Comparison of ENCODE assay signal across 13 mouse cellular contexts in the genomic region with DNA sequence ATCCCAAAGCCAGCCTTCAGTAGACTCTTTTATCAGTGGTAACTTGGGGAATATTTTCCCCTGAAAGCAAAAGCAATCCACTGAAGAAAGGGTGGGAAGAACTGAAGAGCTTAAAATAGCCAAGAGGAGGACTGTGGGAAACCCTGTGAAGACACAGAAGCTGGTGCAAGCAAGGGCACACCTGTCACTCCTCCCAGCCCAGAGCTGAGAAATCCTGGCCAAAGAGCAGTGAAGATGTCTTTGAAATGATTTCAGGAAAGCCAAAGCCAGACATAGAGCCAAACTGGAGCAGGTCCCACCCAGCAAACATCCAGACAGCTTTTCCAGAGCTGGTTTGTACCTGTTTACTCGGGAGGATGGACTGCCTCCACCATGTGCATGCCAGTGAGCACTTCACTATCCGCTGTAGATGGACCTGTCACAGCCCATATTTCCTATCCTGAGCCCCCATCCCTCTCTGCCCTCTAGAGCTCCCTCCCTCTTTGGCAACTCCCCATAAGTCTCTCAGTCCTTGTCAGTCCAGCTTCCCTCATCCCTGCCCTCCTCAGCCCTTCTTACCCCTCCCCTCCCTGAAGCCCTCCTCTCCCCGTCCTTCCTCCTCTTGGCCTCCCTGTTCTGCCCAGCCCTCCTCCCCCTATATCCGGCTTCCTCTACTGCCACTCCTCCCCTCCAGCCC.
DNase-seq lines count a peak whose midpoint lies in the region; ATAC-seq and TF ChIP-seq lines count a peak whose summit lies in the region.
"Had no signal": no experiment of that assay in that cellular context is flagged by ENCODE, and none has a peak within 500 bp of the region (broad histone marks: within the 10 kb centered on the region; RNA-seq: fewer than 3 reads in every experiment).

No protein-coding gene starts in this region.

- H3K4me1 ChIP-seq in forebrain, embryonic 15.5 days: no peaks in the 10 kb centered on the region
- 0 out of 2 replicates have a peak, but pooled peaks cover 3% of the 10 kb centered on the region for H3K4me1 ChIP-seq in forebrain, embryonic 14.5 days (ENCODE audit: control insufficient read depth, insufficient read depth, low read length)
- H3K4me1 ChIP-seq in stomach, embryonic 15.5 days: no peaks in the 10 kb centered on the region
- no peaks in the 10 kb centered on the region for H3K4me1 ChIP-seq in intestine, postnatal 0 days (replicated peaks; ENCODE audit: control insufficient read depth, insufficient read depth, low read length)
- H3K4me1 ChIP-seq: neural tube, embryonic 12.5 days had no signal

- TF ChIP-seq CTCF in intestine, postnatal 0 days (IDR thresholded peaks at IDR 0.05; ENCODE audit: low read depth): no peak

- no peak for DNase-seq in forebrain, embryonic 14.5 days (ENCODE audit: low spot score)
- peak; percentile 12 for DNase-seq in left cerebral cortex, postnatal 4 days
- no peak for DNase-seq in left cerebral cortex, postnatal 14 days (ENCODE audit: low spot score in 2 of 2)
- DNase-seq in cerebellum, postnatal 14 days: peak; percentile 40 to 49
- DNase-seq in right cerebral cortex, postnatal 36 days (ENCODE audit: low spot score in 2 of 2): no peak
- DNase-seq: heart, postnatal 14 days; liver had no signal

- WGBS in forebrain, embryonic 15.5 days: 61% methylated on average over 4 of the region's 4 CpGs
- 65% methylated on average over 4 of the region's 4 CpGs for WGBS in forebrain, embryonic 14.5 days
- 42% methylated on average over 4 of the region's 4 CpGs for WGBS in stomach, embryonic 15.5 days
- 61% methylated on average over 4 of the region's 4 CpGs for WGBS in intestine, postnatal 0 days

- no peak overlapping the region for H3K4me3 ChIP-seq in forebrain, embryonic 15.5 days
- no peak overlapping the region for H3K4me3 ChIP-seq in forebrain, embryonic 14.5 days (ENCODE audit: low read depth, low read length)
- no peak overlapping the region for H3K4me3 ChIP-seq in stomach, embryonic 15.5 days (replicated peaks)
- no peak overlapping the region for H3K4me3 ChIP-seq in intestine, postnatal 0 days (ENCODE audit: low read depth, low read length)
- H3K4me3 ChIP-seq: erythroblast, embryonic 14.5 days; neural tube, embryonic 12.5 days had no signal

- intact Hi-C loops in left cerebral cortex, postnatal 4 days (cut with DNase I): no loop called here
- intact Hi-C loops in left cerebral cortex, postnatal 14 days (cut with DNase I): no loop called here

- H3K27ac ChIP-seq in forebrain, embryonic 15.5 days (replicated peaks): no peak overlapping the region
- H3K27ac ChIP-seq in forebrain, embryonic 14.5 days (ENCODE audit: low read depth, low read length): no peak overlapping the region
- H3K27ac ChIP-seq in stomach, embryonic 15.5 days: no peak overlapping the region
- H3K27ac ChIP-seq in intestine, postnatal 0 days (ENCODE audit: low read depth, low read length): no peak overlapping the region
- H3K27ac ChIP-seq: neural tube, embryonic 12.5 days had no signal

- no peak overlapping the region for H3K4me2 ChIP-seq in forebrain, embryonic 15.5 days (replicated peaks)
- no peak overlapping the region for H3K4me2 ChIP-seq in forebrain, embryonic 14.5 days (ENCODE audit: low read length)
- H3K4me2 ChIP-seq in stomach, embryonic 15.5 days: no peak overlapping the region
- no peak overlapping the region for H3K4me2 ChIP-seq in intestine, postnatal 0 days (replicated peaks; ENCODE audit: low read depth)
- H3K4me2 ChIP-seq: neural tube, embryonic 12.5 days had no signal

- ATAC-seq in forebrain, embryonic 15.5 days (replicated peaks): peak; percentile 48; the same call in 1 of the 2 replicates
- ATAC-seq in forebrain, embryonic 14.5 days: no peak
- peak; percentile 53 for ATAC-seq in stomach, embryonic 15.5 days (ENCODE audit: insufficient read depth, low FRiP score, low read depth)
- no peak for ATAC-seq in intestine, postnatal 0 days
- ATAC-seq: inflammation-experienced regulatory T-cells, adult 6 months had no signal

- H3K9ac ChIP-seq in forebrain, embryonic 15.5 days (replicated peaks): no peak overlapping the region
- H3K9ac ChIP-seq in forebrain, embryonic 14.5 days (ENCODE audit: low read length): no peak overlapping the region
- H3K9ac ChIP-seq in stomach, embryonic 15.5 days: no peak overlapping the region
- H3K9ac ChIP-seq in intestine, postnatal 0 days (ENCODE audit: low read depth, low read length): no peak overlapping the region
- H3K9ac ChIP-seq: neural tube, embryonic 12.5 days had no signal

- H3K36me3 ChIP-seq in forebrain, embryonic 15.5 days: no peaks in the 10 kb centered on the region
- no peaks in the 10 kb centered on the region for H3K36me3 ChIP-seq in forebrain, embryonic 14.5 days (ENCODE audit: control insufficient read depth, insufficient read depth, low read length)
- no peaks in the 10 kb centered on the region for H3K36me3 ChIP-seq in stomach, embryonic 15.5 days
- H3K36me3 ChIP-seq in intestine, postnatal 0 days (ENCODE audit: control insufficient read depth, insufficient read depth): no peaks in the 10 kb centered on the region
- H3K36me3 ChIP-seq: neural tube, embryonic 12.5 days had no signal

- H3K9me3 ChIP-seq in forebrain, embryonic 15.5 days: no peaks in the 10 kb centered on the region
- H3K9me3 ChIP-seq in forebrain, embryonic 14.5 days (replicated peaks; ENCODE audit: control insufficient read depth, low read length): no peaks in the 10 kb centered on the region
- H3K9me3 ChIP-seq in stomach, embryonic 15.5 days: no peaks in the 10 kb centered on the region
- no peaks in the 10 kb centered on the region for H3K9me3 ChIP-seq in intestine, postnatal 0 days (ENCODE audit: control insufficient read depth)
- H3K9me3 ChIP-seq: neural tube, embryonic 12.5 days had no signal

- H3K27me3 ChIP-seq in forebrain, embryonic 15.5 days: no peaks in the 10 kb centered on the region
- no peaks in the 10 kb centered on the region for H3K27me3 ChIP-seq in forebrain, embryonic 14.5 days (replicated peaks; ENCODE audit: control insufficient read depth, insufficient read depth, low read length)
- no peaks in the 10 kb centered on the region for H3K27me3 ChIP-seq in stomach, embryonic 15.5 days (replicated peaks)
- H3K27me3 ChIP-seq in intestine, postnatal 0 days (replicated peaks; ENCODE audit: control insufficient read depth, insufficient read depth, low read length): no peaks in the 10 kb centered on the region

Comparison
In these comparisons a context has a peak if more than half of its experiments do, and no peak if none do; other contexts are left out.
1. ATAC-seq: peak in forebrain, embryonic 15.5 days (single experiment) and stomach, embryonic 15.5 days (single experiment); none in forebrain, embryonic 14.5 days (single experiment) and intestine, postnatal 0 days (single experiment).
2. DNase-seq: peak in left cerebral cortex, postnatal 4 days (single experiment) and cerebellum, postnatal 14 days (2 of 2); none in forebrain, embryonic 14.5 days (single experiment), left cerebral cortex, postnatal 14 days (0 of 2) and right cerebral cortex, postnatal 36 days (0 of 2).